Mouse (Mus musculus): Measurements from ENCODE around the gene S1pr4. TPM values are rescaled to one million over a fixed set of nuclear protein-coding genes. Genes with fewer than 3 reads are reported as not detected.

S1pr4 gene
- polyA plus RNA-seq, 2 experiments, result 1.5 to 1.8 TPM

DNA sequence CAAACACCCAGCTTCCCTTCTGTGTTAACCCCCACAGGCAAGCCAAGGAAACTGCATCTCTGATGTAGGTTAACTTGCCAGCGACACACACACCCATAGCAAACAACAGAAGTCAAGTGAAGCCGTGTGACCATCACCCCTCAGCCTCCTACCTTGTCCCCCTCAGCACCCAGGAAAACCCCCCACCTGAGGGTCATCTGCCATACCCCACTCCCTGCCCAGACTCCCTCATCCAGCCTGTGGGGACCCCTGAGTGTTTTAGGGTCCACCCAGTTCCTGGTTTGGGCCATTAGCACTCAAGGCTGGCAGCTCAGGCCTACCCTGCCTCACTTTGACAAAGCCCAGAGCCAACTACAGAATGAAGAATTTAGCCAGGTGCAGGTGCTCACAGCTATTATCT is 33.9 kb downstream of the S1pr4 start:
- no peak for DNase-seq (ENCODE audit: low read depth in 3 of 3, low spot score in 3 of 3)

DNA sequence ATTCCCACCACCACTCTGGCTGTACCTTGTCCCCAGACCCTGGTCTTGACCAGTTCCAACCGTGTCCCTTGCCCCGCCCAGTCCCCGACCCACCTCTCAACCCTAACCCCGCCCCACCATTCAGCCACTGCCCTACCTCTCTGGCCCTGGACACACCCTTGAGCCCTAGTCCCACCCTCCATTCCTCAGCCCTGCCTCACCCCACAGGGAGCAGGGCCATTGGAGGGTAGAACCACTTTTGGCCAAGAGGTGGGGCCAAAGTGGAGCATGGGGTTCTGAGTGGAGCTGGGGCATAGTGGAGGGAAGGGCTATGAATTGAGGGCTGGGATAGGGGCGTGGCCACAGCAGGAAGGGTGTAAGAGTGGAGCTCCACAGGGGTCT is 34.7 kb downstream of the S1pr4 start:
- no peaks in the 10 kb centered on the region for H3K9me3 ChIP-seq (ENCODE audit: control insufficient read depth, low read length)
- H3K4me1 ChIP-seq (replicated peaks; ENCODE audit: control insufficient read depth in 2 of 2, insufficient read depth in 2 of 2, low read length in 1 of 2), result peaks cover 5% of the 10 kb centered on the region in 2 experiments
- H3K36me3 ChIP-seq (replicated peaks; ENCODE audit: control insufficient read depth, insufficient read depth, low read depth), result no peaks in the 10 kb centered on the region
- H3K4me3 ChIP-seq (ENCODE audit: insufficient read depth in 1 of 2, low read depth in 2 of 2, low read length in 2 of 2), result no peak overlapping the region
- no peak overlapping the region for H3K27ac ChIP-seq
- TF ChIP-seq CTCF (IDR thresholded peaks at IDR 0.05; ENCODE audit: low read depth) (no peak), EP300 (IDR thresholded peaks at IDR 0.05; ENCODE audit: low read depth) (no peak)
- no peak overlapping the region; the same call in 1 of the 2 replicates for H3K4me2 ChIP-seq (ENCODE audit: low read depth)
- peaks cover 39% of the 10 kb centered on the region for H3K27me3 ChIP-seq (ENCODE audit: control insufficient read depth, insufficient read depth, low read length)
- H3K9ac ChIP-seq (replicated peaks), result no peak overlapping the region
- 0 out of 2 replicates have a peak, but pooled peaks have one; percentile 18 for ATAC-seq (ENCODE audit: insufficient read depth)
- 1% methylated on average over 5 of the region's 5 CpGs for WGBS (ENCODE audit: insufficient replicate concordance)
- no peak for DNase-seq (ENCODE audit: low read depth in 3 of 3, low spot score in 3 of 3)

More for the DNA sequence above, 33.9 kb downstream of the S1pr4 start:
- H3K4me1 ChIP-seq (replicated peaks; ENCODE audit: control insufficient read depth in 2 of 2, insufficient read depth in 2 of 2, low read length in 1 of 2), result peaks cover 5% of the 10 kb centered on the region in 2 experiments
- TF ChIP-seq EP300 (IDR thresholded peaks at IDR 0.05; ENCODE audit: low read depth) (no peak), CTCF (IDR thresholded peaks at IDR 0.05; ENCODE audit: low read depth) (no peak)
- no peak overlapping the region for H3K4me3 ChIP-seq (ENCODE audit: insufficient read depth in 1 of 2, low read depth in 2 of 2, low read length in 2 of 2)
- no peaks in the 10 kb centered on the region for H3K36me3 ChIP-seq (replicated peaks; ENCODE audit: control insufficient read depth, insufficient read depth, low read depth)
- ATAC-seq (ENCODE audit: insufficient read depth), result no peak
- peaks cover 37% of the 10 kb centered on the region for H3K27me3 ChIP-seq (ENCODE audit: control insufficient read depth, insufficient read depth, low read length)
- H3K9me3 ChIP-seq (ENCODE audit: control insufficient read depth, low read length), result no peaks in the 10 kb centered on the region
- H3K27ac ChIP-seq, result no peak overlapping the region
- WGBS (ENCODE audit: insufficient replicate concordance), result 77% methylated on average over 2 of the region's 2 CpGs
- H3K4me2 ChIP-seq (ENCODE audit: low read depth), result no peak overlapping the region
- no peak overlapping the region for H3K9ac ChIP-seq (replicated peaks)

DNA sequence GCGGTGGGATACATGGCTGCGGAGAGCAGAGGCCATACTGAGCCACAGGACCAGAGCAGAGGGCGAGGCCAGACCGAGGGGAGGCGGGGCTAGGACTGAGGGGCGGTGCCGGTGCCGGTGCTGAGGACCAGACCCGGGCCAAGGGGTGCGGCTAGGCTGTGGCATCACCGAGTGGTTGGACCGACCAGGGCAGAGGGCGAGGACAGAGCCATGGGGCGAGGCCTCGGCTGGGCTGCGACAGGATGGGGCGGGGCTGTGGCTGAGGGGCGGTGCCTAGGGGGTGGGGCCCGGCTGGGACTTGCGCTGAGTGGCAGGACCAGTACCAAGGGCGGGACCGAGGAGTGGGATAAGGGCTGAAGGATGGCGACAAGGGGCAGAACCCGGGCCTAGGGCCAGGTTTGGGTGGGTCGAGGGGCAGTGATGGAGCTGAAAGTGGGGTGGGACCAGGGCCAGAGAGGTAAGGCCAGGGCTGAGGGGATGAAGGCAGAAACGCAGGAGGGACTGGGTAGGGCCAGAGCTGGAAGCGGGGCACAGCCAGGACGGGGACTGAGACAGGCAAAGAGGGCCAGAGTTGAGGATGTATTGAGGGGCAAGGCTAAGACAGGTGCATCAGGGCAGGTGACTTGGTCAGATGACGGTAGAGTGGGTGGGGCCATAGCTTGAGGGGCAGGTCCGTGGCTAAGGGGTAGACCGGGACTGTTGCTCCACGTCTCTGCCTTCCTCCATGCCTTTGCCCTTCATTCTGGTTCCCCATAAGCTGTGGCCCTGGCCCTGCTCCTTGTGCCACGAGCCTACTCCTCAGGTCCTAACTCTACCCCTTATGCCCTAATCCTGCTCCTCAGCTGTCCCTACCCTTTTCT is 35.3 kb downstream of the S1pr4 start:
- peak overlapping the region in 1 of 2 experiments; percentile 30; a peak in 2 of 4 replicates for H3K4me3 ChIP-seq (ENCODE audit: insufficient read depth in 1 of 2, low read depth in 2 of 2, low read length in 2 of 2)
- 2% methylated on average over 33 of the region's 33 CpGs for WGBS (ENCODE audit: insufficient replicate concordance)

DNA sequence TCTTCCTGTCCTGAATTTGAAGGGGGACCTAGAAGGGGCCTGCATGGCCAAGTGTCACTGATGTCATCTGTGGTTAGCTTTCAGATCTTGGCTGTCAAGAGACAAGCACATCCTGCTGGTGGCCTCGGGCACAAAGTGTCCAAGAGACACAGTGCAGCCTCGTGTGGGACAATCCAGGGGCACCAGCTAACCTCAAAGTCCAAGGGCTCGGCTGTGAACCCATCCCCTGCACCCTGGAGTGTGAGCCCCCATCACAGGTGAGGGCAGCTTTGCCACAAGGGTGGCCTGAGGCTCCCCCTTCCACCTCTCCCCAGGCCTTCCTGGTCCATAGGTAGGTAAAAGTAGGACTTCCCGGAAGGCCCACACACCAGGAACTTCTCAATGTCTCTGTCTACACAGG is 36.4 kb downstream of the S1pr4 start:
- TF ChIP-seq CTCF (IDR thresholded peaks at IDR 0.05; ENCODE audit: low read depth) (no peak), EP300 (IDR thresholded peaks at IDR 0.05; ENCODE audit: low read depth) (no peak)
- Histone ChIP-seq H3K27me3 (ENCODE audit: control insufficient read depth, insufficient read depth, low read length) (peaks cover 50% of the 10 kb centered on the region), H3K9me3 (ENCODE audit: control insufficient read depth, low read length) (no peaks in the 10 kb centered on the region), H3K4me2 (ENCODE audit: low read depth) (no peak overlapping the region), H3K4me3 (ENCODE audit: insufficient read depth in 1 of 2, low read depth in 2 of 2, low read length in 2 of 2) (no peak overlapping the region), H3K4me1 (replicated peaks; ENCODE audit: control insufficient read depth in 2 of 2, insufficient read depth in 2 of 2, low read length in 1 of 2) (peaks cover 5% of the 10 kb centered on the region in 2 experiments), H3K9ac (replicated peaks) (no peak overlapping the region), H3K36me3 (replicated peaks; ENCODE audit: control insufficient read depth, insufficient read depth, low read depth) (no peaks in the 10 kb centered on the region), H3K27ac (no peak overlapping the region)
- ATAC-seq (ENCODE audit: insufficient read depth), result no peak
- 41% methylated on average over 4 of the region's 4 CpGs for WGBS (ENCODE audit: insufficient replicate concordance)
- DNase-seq (ENCODE audit: low read depth in 3 of 3, low spot score in 3 of 3), result no peak

More for the DNA sequence above, 35.3 kb downstream of the S1pr4 start:
- peak; percentile 84 for ATAC-seq (ENCODE audit: insufficient read depth)
- TF ChIP-seq EP300 (IDR thresholded peaks at IDR 0.05; ENCODE audit: low read depth) (no peak), CTCF (IDR thresholded peaks at IDR 0.05; ENCODE audit: low read depth) (no peak)
- Histone ChIP-seq H3K9ac (replicated peaks) (no peak overlapping the region), H3K9me3 (ENCODE audit: control insufficient read depth, low read length) (no peaks in the 10 kb centered on the region), H3K4me1 (replicated peaks; ENCODE audit: control insufficient read depth in 2 of 2, insufficient read depth in 2 of 2, low read length in 1 of 2) (peaks cover 5% of the 10 kb centered on the region in 2 experiments), H3K4me2 (ENCODE audit: low read depth) (peak overlapping the region; percentile 47), H3K36me3 (replicated peaks; ENCODE audit: control insufficient read depth, insufficient read depth, low read depth) (no peaks in the 10 kb centered on the region), H3K27me3 (ENCODE audit: control insufficient read depth, insufficient read depth, low read length) (peaks cover 45% of the 10 kb centered on the region), H3K27ac (no peak overlapping the region)
- peak; percentile 38 to 59 (median 49) for DNase-seq (ENCODE audit: low read depth in 3 of 3, low spot score in 3 of 3)

DNA sequence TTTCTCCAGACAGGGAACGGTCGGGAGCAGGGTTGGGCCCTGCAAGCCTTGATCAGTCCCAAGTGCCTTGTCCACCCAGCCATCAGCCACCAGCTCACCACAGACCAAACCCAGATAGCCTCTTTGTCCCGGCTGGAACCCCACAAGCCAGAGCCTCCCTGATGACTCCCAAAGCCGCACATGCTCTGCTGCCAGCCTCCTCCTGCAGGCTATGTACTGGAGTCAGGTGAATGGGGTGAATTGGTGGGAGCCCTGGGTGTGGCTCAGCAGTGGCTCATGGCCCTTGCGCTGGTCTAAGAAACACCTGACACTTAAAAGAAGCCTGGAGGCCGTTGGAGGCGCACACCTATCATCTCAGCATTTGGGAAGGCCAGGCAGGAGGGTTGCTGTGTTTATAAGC is 37.0 kb downstream of the S1pr4 start:
- H3K36me3 ChIP-seq (replicated peaks; ENCODE audit: control insufficient read depth, insufficient read depth, low read depth), result no peaks in the 10 kb centered on the region
- no peaks in the 10 kb centered on the region for H3K9me3 ChIP-seq (ENCODE audit: control insufficient read depth, low read length)
- H3K27me3 ChIP-seq (ENCODE audit: control insufficient read depth, insufficient read depth, low read length), result peaks cover 54% of the 10 kb centered on the region
- H3K4me2 ChIP-seq (ENCODE audit: low read depth), result no peak overlapping the region
- H3K4me3 ChIP-seq (ENCODE audit: insufficient read depth in 1 of 2, low read depth in 2 of 2, low read length in 2 of 2), result no peak overlapping the region
- H3K4me1 ChIP-seq (replicated peaks; ENCODE audit: control insufficient read depth in 2 of 2, insufficient read depth in 2 of 2, low read length in 1 of 2), result peaks cover 5% of the 10 kb centered on the region in 2 experiments
- TF ChIP-seq EP300 (IDR thresholded peaks at IDR 0.05; ENCODE audit: low read depth), result no peak
- TF ChIP-seq CTCF (IDR thresholded peaks at IDR 0.05; ENCODE audit: low read depth), result no peak
- 64% methylated on average over 7 of the region's 7 CpGs for WGBS (ENCODE audit: insufficient replicate concordance)
- no peak overlapping the region for H3K27ac ChIP-seq
- DNase-seq (ENCODE audit: low read depth in 3 of 3, low spot score in 3 of 3) (no peak), ATAC-seq (ENCODE audit: insufficient read depth) (no peak)
- no peak overlapping the region for H3K9ac ChIP-seq (replicated peaks)
